Mouse (Mus musculus): Measurements from ENCODE around the gene Phactr2. TPM values are rescaled to one million over a fixed set of nuclear protein-coding genes. Genes with fewer than 3 reads are reported as not detected.
A peak's percentile ranks its signal among the peaks of the same experiment; 100 is the strongest.

Phactr2 gene
- total and polyA plus RNA-seq, 3 experiments: not detected

DNA sequence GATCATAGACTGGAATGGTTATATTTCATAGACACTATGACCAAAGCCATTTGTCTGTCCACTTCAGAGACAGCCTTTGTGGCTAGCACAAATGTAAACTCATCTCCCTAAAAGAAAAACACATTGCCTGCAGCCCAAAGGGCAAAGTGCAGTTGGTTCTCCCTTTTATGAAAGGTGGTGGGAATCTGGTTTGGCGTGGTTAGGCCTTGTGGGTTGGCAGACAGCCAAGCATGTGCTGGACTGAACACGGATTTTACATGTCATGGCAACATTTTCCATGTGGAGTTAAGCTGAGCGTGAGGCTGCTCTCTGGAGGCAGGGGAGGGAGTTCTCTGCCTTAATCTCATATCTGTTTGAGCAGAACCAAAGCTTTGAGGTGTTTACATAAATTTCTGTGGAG lies 98.4 kb downstream of the Phactr2 start:
- DNase-seq (ENCODE audit: low read depth, low spot score): peak; percentile 2
- no peaks in the 10 kb centered on the region for H3K4me1 ChIP-seq (ENCODE audit: control insufficient read depth in 1 of 2, insufficient read depth in 2 of 2, low read length in 2 of 2)
- no peak overlapping the region for H3K9ac ChIP-seq (ENCODE audit: control insufficient read depth, low read depth, low read length, poor library complexity, severe bottlenecking)
- H3K27ac ChIP-seq (ENCODE audit: control insufficient read depth, low read depth, low read length): no peak overlapping the region
- no peaks in the 10 kb centered on the region for H3K36me3 ChIP-seq (ENCODE audit: control insufficient read depth in 1 of 2, insufficient read depth in 2 of 2, low read length in 2 of 2)
- H3K79me2 ChIP-seq (ENCODE audit: control insufficient read depth, insufficient read depth, low read length, poor library complexity): no peaks in the 10 kb centered on the region
- TF ChIP-seq CHD2 (IDR thresholded peaks at IDR 0.05; ENCODE audit: low read length) (no peak), ELF1 (IDR thresholded peaks at IDR 0.05; ENCODE audit: low read depth, low read length) (no peak), MAZ (IDR thresholded peaks at IDR 0.05; ENCODE audit: low read depth, low read length) (no peak), EP300 (IDR thresholded peaks at IDR 0.05; ENCODE audit: low read depth in 1 of 2, low read length in 2 of 2) (no peak), KAT2A (conservative IDR thresholded peaks at IDR 0.05; ENCODE audit: low read depth, low read length) (no peak), MEF2A (IDR thresholded peaks at IDR 0.05; ENCODE audit: extremely low read depth, insufficient replicate concordance, low read depth, low read length, poor library complexity, severe bottlenecking) (no peak), POLR2A (IDR thresholded peaks at IDR 0.05; ENCODE audit: control insufficient read depth in 1 of 2, insufficient read depth in 1 of 2, low read depth in 1 of 2, low read length in 2 of 2, poor library complexity in 1 of 2) (no peak), TCF12 (IDR thresholded peaks at IDR 0.05; ENCODE audit: low read depth, low read length) (no peak), RCOR1 (IDR thresholded peaks at IDR 0.05; ENCODE audit: low read depth, low read length) (no peak), CHD1 (IDR thresholded peaks at IDR 0.05; ENCODE audit: low read depth, low read length) (no peak), USF2 (IDR thresholded peaks at IDR 0.05; ENCODE audit: borderline replicate concordance in 1 of 2, insufficient read depth in 1 of 2, low read depth in 1 of 2, low read length in 2 of 2) (no peak)
- H3K9me3 ChIP-seq (replicated peaks; ENCODE audit: insufficient read depth, low read length): no peaks in the 10 kb centered on the region
- no peak overlapping the region for H3K4me3 ChIP-seq (ENCODE audit: control insufficient read depth in 1 of 2, insufficient read depth in 1 of 2, low read depth in 2 of 2, low read length in 2 of 2)
- H3K27me3 ChIP-seq (ENCODE audit: control insufficient read depth in 1 of 2, insufficient read depth in 2 of 2, low read length in 2 of 2): no peaks in the 10 kb centered on the region; a peak in 1 of 4 replicates

DNA sequence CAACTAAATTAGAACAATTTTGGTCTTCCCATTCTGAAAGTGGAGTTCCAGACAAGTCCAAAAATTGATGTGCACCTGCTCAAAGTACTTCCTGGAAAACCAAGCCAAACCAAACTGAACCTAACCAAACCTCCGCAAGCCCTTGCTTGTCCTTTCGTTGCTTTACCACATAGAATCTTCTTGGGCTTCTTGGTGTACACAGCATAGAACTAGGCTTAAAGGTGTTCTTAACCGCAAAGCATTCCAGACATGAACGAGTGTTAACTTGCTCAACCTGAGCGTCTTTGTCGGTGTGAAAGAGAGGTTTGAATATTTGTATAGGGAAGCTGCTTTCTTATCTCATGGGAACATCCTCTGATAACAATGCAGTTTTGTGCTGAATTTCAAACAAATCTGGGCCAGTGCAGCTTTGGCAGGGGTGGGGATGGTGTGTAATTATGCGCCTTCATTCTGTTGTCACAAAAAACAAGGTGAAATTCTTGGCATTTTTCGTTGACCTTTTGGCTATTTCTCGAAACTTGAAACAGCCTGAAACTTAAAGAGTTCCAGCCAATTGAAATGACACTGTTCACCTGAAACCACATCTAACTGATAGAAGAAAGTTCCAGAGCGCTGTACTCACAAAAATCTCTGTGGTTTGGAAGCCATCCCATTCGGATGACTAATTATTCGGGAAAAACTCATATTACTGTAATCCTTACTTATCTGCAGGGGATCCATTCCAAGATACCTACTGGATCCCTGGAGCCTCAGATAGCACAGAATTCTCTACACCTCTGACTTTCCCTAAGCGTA lies 104.4 kb downstream of the Phactr2 start:
- no peak overlapping the region for H3K4me3 ChIP-seq (ENCODE audit: control insufficient read depth in 1 of 2, insufficient read depth in 1 of 2, low read depth in 2 of 2, low read length in 2 of 2)
- no peak overlapping the region for H3K27ac ChIP-seq (ENCODE audit: control insufficient read depth, low read depth, low read length)
- H3K4me1 ChIP-seq (ENCODE audit: control insufficient read depth in 1 of 2, insufficient read depth in 2 of 2, low read length in 2 of 2): no peaks in the 10 kb centered on the region
- no peak overlapping the region for H3K9ac ChIP-seq (ENCODE audit: control insufficient read depth, low read depth, low read length, poor library complexity, severe bottlenecking)
- no peaks in the 10 kb centered on the region; a peak in 1 of 4 replicates for H3K27me3 ChIP-seq (ENCODE audit: control insufficient read depth in 1 of 2, insufficient read depth in 2 of 2, low read length in 2 of 2)
- TF ChIP-seq SMC3 (IDR thresholded peaks at IDR 0.05; ENCODE audit: low read depth, low read length): no peak
- TF ChIP-seq ZMIZ1 (IDR thresholded peaks at IDR 0.05; ENCODE audit: low read depth, low read length): no peak
- TF ChIP-seq CHD2 (IDR thresholded peaks at IDR 0.05; ENCODE audit: low read length): no peak
- TF ChIP-seq JUND (IDR thresholded peaks at IDR 0.05; ENCODE audit: low read depth, low read length): no peak
- TF ChIP-seq NELFE (IDR thresholded peaks at IDR 0.05; ENCODE audit: low read depth, low read length): no peak
- no peak for TF ChIP-seq ZC3H11A (IDR thresholded peaks at IDR 0.05; ENCODE audit: low read depth, low read length)
- TF ChIP-seq E2F4 (IDR thresholded peaks at IDR 0.05; ENCODE audit: borderline replicate concordance, low read depth, low read length): no peak
- TF ChIP-seq GABPA (IDR thresholded peaks at IDR 0.05; ENCODE audit: low read depth, low read length): no peak
- no peak for TF ChIP-seq USF1 (IDR thresholded peaks at IDR 0.05; ENCODE audit: low read depth, low read length)
- DNase-seq (ENCODE audit: low read depth, low spot score): no peak
- H3K79me2 ChIP-seq (ENCODE audit: control insufficient read depth, insufficient read depth, low read length, poor library complexity): no peaks in the 10 kb centered on the region
- H3K36me3 ChIP-seq (ENCODE audit: control insufficient read depth in 1 of 2, insufficient read depth in 2 of 2, low read length in 2 of 2): no peaks in the 10 kb centered on the region
- no peaks in the 10 kb centered on the region for H3K9me3 ChIP-seq (replicated peaks; ENCODE audit: insufficient read depth, low read length)
